Mouse (Mus musculus): Measurements from ENCODE around the gene Abcb1b. TPM values are rescaled to one million over a fixed set of nuclear protein-coding genes. Genes with fewer than 3 reads are reported as not detected.
"Not testable (repeated sequence)": the region's sequence is repeated elsewhere in the genome, so short reads cannot be mapped to it uniquely, and the experiment has no call there.

Gene Abcb1b
- polyA plus RNA-seq, 1 experiment from 2014 or later = 1.3 TPM

DNA sequence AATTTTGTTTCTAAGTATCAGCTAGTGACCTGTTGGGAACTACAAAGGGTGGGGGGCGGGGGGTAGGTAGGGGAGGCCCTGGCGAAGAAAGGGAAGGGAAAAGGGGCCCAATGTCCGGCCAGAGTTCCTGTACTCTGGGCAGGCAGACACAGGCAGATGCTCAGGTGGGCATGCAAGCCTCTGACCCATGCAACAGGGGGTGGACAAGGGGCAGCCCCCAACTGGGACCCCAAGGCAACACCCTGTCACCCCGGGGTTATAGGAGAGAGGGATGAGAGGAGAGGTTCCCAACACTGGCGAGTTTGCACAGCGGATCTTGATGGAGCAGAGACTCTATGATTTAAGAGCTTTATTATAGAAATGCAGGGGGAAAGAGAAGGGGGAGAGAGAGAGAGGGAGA is 59.3 kb downstream of the Abcb1b start:
- no peak overlapping the region for H3K4me2 ChIP-seq (replicated peaks; ENCODE audit: low read depth, low read length)
- no peaks in the 10 kb centered on the region for H3K4me1 ChIP-seq (ENCODE audit: control insufficient read depth, insufficient read depth, low read length)
- H3K36me3 ChIP-seq (ENCODE audit: control insufficient read depth, insufficient read depth, low read length) = no peaks in the 10 kb centered on the region
- H3K9me3 ChIP-seq (ENCODE audit: control insufficient read depth, low read length) = no peaks in the 10 kb centered on the region
- no peak overlapping the region for H3K4me3 ChIP-seq (ENCODE audit: low read length)
- no peak overlapping the region for H3K27ac ChIP-seq (ENCODE audit: low read depth, low read length)
- 76% methylated on average over 6 of the region's 6 CpGs for WGBS
- ATAC-seq (ENCODE audit: low FRiP score, low TSS enrichment) = no peak
- no peaks in the 10 kb centered on the region for H3K27me3 ChIP-seq (ENCODE audit: control insufficient read depth, insufficient read depth, low read length)
- H3K9ac ChIP-seq (ENCODE audit: low read depth, low read length) = no peak overlapping the region

DNA sequence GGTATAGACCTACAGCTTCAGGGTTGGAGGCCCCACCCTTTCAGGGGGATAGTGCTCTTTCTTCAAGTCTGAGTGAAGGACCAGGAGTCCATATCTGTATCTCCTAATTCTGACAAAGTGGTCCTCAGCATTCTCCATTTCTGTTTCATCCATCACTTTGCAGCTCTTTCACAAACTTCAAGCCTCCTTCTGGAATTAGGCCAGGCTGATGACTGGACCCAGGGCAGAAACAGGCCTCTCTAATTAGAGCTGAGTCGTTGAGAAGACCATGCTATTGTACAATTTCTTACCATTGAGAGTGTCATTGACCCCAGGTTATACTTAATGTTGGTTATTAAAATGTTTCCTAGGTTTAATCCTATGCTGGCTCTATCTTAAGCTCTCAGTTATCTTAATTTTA is 63.9 kb downstream of the Abcb1b start:
- H3K36me3 ChIP-seq (ENCODE audit: control insufficient read depth, insufficient read depth, low read length) = no peaks in the 10 kb centered on the region
- no peak overlapping the region for H3K4me2 ChIP-seq (replicated peaks; ENCODE audit: low read depth, low read length)
- ATAC-seq (ENCODE audit: low FRiP score, low TSS enrichment) = no peak
- no peak overlapping the region for H3K27ac ChIP-seq (ENCODE audit: low read depth, low read length)
- no peaks in the 10 kb centered on the region for H3K9me3 ChIP-seq (ENCODE audit: control insufficient read depth, low read length)
- no peaks in the 10 kb centered on the region for H3K4me1 ChIP-seq (ENCODE audit: control insufficient read depth, insufficient read depth, low read length)
- WGBS = 74% methylated on average over 1 of the region's 1 CpGs
- H3K9ac ChIP-seq (ENCODE audit: low read depth, low read length) = no peak overlapping the region
- no peaks in the 10 kb centered on the region for H3K27me3 ChIP-seq (ENCODE audit: control insufficient read depth, insufficient read depth, low read length)
- no peak overlapping the region for H3K4me3 ChIP-seq (ENCODE audit: low read length)

DNA sequence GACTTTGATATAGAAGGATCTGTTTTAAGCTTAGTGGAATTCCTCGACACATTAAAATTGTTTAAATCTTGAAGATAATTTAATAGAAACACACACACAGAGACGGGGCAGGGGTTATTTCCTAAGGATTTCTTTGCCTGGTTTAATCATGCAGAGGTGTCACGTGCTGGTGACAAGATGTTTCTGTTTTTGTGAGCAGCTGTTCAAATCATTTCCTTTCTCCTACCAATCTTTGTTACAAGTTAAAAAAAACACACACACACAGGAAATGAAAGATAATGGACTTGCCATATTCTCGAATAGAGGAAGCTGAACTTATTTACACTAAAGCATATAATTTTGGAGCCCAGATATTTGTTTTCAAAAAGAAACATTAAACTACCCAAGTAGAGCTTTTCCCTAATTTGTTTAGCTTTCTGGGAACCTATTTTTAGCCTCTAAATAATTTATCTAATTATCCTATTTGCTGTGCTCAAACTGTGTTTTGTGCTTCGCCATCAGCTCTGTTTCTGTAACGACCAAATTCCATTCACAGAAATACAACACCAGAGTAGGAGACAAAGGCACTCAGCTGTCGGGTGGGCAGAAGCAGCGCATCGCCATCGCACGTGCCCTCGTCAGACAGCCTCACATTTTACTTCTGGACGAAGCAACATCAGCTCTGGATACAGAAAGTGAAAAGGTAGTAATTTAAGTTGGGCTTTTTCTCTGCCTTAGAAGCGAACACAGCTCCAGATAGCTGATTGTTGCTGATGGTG is 65.8 kb downstream of the Abcb1b start:
- no peak for ATAC-seq (ENCODE audit: low FRiP score, low TSS enrichment)
- Histone ChIP-seq H3K9me3 (ENCODE audit: control insufficient read depth, low read length) (no peaks in the 10 kb centered on the region), H3K36me3 (ENCODE audit: control insufficient read depth, insufficient read depth, low read length) (no peaks in the 10 kb centered on the region), H3K27me3 (ENCODE audit: control insufficient read depth, insufficient read depth, low read length) (no peaks in the 10 kb centered on the region), H3K9ac (ENCODE audit: low read depth, low read length) (no peak overlapping the region), H3K4me3 (ENCODE audit: low read length) (no peak overlapping the region), H3K27ac (ENCODE audit: low read depth, low read length) (no peak overlapping the region), H3K4me2 (replicated peaks; ENCODE audit: low read depth, low read length) (no peak overlapping the region), H3K4me1 (ENCODE audit: control insufficient read depth, insufficient read depth, low read length) (no peaks in the 10 kb centered on the region)
- WGBS = 58% methylated on average over 14 of the region's 14 CpGs

DNA sequence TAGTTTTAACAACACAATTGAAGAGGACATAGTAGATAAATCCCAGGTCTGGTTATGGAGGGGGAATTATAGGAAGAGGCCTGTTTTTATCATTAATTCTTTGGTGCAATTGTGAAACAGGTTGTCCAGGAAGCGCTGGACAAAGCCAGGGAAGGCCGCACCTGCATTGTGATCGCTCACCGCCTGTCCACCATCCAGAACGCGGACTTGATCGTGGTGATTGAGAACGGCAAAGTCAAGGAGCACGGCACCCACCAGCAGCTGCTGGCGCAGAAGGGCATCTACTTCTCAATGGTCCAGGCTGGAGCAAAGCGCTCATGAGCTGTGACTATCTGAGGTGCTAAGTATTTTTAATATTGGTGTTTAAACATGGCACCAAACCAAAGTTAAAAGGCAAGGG is 67.7 kb downstream of the Abcb1b start:
- H3K4me1 ChIP-seq (ENCODE audit: control insufficient read depth, insufficient read depth, low read length); H3K36me3 ChIP-seq (ENCODE audit: control insufficient read depth, insufficient read depth, low read length); H3K4me3 ChIP-seq (ENCODE audit: low read length); H3K9ac ChIP-seq (ENCODE audit: low read depth, low read length); H3K9me3 ChIP-seq (ENCODE audit: control insufficient read depth, low read length); H3K4me2 ChIP-seq (replicated peaks; ENCODE audit: low read depth, low read length); ATAC-seq (ENCODE audit: low FRiP score, low TSS enrichment); H3K27ac ChIP-seq (ENCODE audit: low read depth, low read length); H3K27me3 ChIP-seq (ENCODE audit: control insufficient read depth, insufficient read depth, low read length): not testable (repeated sequence)
- WGBS = 88% methylated on average over 11 of the region's 11 CpGs

DNA sequence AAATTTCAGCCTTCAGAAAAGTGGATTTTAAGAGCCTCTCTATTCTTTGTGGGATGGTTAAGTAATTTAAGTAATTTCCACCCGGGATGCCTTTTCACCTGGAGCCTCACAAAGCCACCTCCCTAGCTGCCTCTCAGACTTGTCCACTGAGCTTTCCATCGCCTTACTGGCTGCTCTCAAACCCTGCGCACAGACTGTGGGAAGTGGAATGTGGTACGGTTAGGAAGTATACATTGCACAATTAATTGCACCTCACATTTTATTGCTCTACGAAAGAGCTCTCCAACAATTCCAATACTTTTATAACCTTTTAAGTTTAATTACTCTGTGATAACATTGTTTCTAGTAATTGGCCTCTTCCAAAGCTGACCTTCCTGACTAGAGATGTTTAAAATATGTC is 68.4 kb downstream of the Abcb1b start:
- ATAC-seq (ENCODE audit: low FRiP score, low TSS enrichment) = no peak
- Histone ChIP-seq H3K4me1 (ENCODE audit: control insufficient read depth, insufficient read depth, low read length) (no peaks in the 10 kb centered on the region), H3K9me3 (ENCODE audit: control insufficient read depth, low read length) (no peaks in the 10 kb centered on the region), H3K9ac (ENCODE audit: low read depth, low read length) (no peak overlapping the region), H3K4me3 (ENCODE audit: low read length) (no peak overlapping the region), H3K27ac (ENCODE audit: low read depth, low read length) (no peak overlapping the region), H3K27me3 (ENCODE audit: control insufficient read depth, insufficient read depth, low read length) (no peaks in the 10 kb centered on the region), H3K36me3 (ENCODE audit: control insufficient read depth, insufficient read depth, low read length) (no peaks in the 10 kb centered on the region), H3K4me2 (replicated peaks; ENCODE audit: low read depth, low read length) (no peak overlapping the region)
- WGBS = 81% methylated on average over 5 of the region's 5 CpGs

DNA sequence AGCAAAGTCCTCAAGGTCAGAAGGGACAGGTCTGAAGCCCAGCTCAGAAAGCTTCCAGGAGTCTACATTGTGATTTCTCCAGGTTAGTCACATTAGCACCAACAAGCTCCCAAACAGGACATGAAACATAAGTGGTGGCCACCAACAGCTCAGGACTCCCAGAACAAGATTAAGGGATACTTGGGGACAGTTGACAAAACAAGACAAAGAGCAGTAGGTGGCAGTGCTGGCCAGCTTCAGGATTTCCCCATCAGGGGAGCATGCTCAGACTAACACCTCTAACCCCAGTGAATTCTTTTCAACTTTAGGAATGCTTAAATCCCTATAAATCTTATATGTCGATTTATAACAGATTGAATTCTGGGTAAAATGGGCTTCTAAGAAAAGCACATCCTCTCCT is 70.1 kb downstream of the Abcb1b start:
- Histone ChIP-seq H3K4me3 (ENCODE audit: low read length) (no peak overlapping the region), H3K36me3 (ENCODE audit: control insufficient read depth, insufficient read depth, low read length) (no peaks in the 10 kb centered on the region), H3K4me1 (ENCODE audit: control insufficient read depth, insufficient read depth, low read length) (no peaks in the 10 kb centered on the region), H3K9me3 (ENCODE audit: control insufficient read depth, low read length) (no peaks in the 10 kb centered on the region), H3K27me3 (ENCODE audit: control insufficient read depth, insufficient read depth, low read length) (no peaks in the 10 kb centered on the region), H3K9ac (ENCODE audit: low read depth, low read length) (no peak overlapping the region), H3K4me2 (replicated peaks; ENCODE audit: low read depth, low read length) (no peak overlapping the region), H3K27ac (ENCODE audit: low read depth, low read length) (no peak overlapping the region)
- 7% methylated on average over 1 of the region's 1 CpGs for WGBS
- ATAC-seq (ENCODE audit: low FRiP score, low TSS enrichment) = 0 out of 2 replicates have a peak, but pooled peaks have one; percentile 57

DNA sequence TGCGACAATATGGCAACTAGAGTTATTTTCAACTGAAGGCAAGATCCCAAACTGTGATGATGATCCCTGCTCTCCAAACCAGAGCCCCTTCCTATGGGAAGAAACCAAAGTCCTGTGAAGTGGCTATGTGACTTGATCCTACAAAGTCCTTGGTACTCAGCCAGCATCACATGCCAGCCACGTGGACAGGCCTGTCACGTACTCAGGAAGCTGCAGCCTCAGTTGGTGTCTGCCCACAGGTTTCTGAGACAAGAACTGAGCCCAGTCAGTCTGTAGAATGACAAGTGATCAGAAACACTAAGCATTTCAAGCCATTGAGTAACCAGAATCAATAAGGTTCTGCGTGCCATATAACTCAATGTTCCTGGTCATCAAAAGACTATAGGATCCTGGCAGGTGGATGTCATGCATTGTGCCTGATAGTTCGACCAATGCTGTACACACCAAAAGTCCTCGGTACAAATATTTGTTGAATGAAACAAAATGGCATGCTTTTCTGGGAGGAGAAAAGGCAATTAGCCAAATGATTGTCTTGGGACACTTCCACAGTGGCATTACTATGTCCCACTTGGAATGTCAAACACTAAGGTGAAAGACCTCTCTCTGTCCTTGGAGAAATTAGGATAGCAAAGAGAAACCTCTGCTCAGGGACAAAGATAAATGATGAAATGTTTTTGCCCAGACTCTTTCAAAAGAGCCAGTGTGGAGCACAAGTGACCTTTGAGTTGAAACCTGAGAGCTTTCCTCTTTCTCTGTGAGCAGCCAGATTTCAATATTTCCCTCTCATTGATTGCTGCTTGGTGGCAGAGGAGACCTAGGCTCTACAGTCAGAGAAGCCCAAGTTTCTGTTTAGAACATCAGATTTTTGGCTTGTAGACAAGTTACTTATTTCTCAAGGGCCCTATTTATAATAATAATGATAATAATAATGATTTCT is 75.3 kb downstream of the Abcb1b start:
- no peaks in the 10 kb centered on the region for H3K4me1 ChIP-seq (ENCODE audit: control insufficient read depth, insufficient read depth, low read length)
- no peaks in the 10 kb centered on the region for H3K9me3 ChIP-seq (ENCODE audit: control insufficient read depth, low read length)
- H3K9ac ChIP-seq (ENCODE audit: low read depth, low read length) = no peak overlapping the region
- no peaks in the 10 kb centered on the region for H3K36me3 ChIP-seq (ENCODE audit: control insufficient read depth, insufficient read depth, low read length)
- no peak overlapping the region for H3K4me2 ChIP-seq (replicated peaks; ENCODE audit: low read depth, low read length)
- 91% methylated on average over 6 of the region's 6 CpGs for WGBS
- no peaks in the 10 kb centered on the region for H3K27me3 ChIP-seq (ENCODE audit: control insufficient read depth, insufficient read depth, low read length)
- H3K27ac ChIP-seq (ENCODE audit: low read depth, low read length) = no peak overlapping the region
- no peak overlapping the region for H3K4me3 ChIP-seq (ENCODE audit: low read length)
- no peak for ATAC-seq (ENCODE audit: low FRiP score, low TSS enrichment)

DNA sequence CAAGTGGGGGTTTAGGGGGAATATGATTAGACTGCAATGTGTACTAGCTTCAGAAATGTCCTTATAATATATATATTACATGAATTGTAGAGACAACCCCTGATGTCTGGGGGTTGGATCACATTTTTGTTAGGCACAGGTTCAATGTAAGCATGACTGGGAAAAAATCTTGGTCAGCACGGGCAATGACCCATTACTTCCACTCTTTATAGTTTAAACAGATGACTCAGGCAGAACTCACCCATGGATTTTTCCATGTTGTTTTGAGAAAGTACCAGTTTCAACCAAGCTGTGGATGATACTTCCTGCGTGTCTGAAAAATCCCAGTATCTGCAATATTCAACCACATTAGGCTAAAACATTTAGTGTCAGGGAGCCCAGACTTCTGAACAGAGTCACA is 79.1 kb downstream of the Abcb1b start:
- Histone ChIP-seq H3K4me1 (ENCODE audit: control insufficient read depth, insufficient read depth, low read length) (no peaks in the 10 kb centered on the region), H3K4me3 (ENCODE audit: low read length) (no peak overlapping the region), H3K9me3 (ENCODE audit: control insufficient read depth, low read length) (no peaks in the 10 kb centered on the region), H3K4me2 (replicated peaks; ENCODE audit: low read depth, low read length) (no peak overlapping the region), H3K9ac (ENCODE audit: low read depth, low read length) (no peak overlapping the region), H3K27me3 (ENCODE audit: control insufficient read depth, insufficient read depth, low read length) (no peaks in the 10 kb centered on the region), H3K36me3 (ENCODE audit: control insufficient read depth, insufficient read depth, low read length) (no peaks in the 10 kb centered on the region), H3K27ac (ENCODE audit: low read depth, low read length) (no peak overlapping the region)
- no peak for ATAC-seq (ENCODE audit: low FRiP score, low TSS enrichment)
- WGBS = 80% methylated on average over 2 of the region's 2 CpGs

DNA sequence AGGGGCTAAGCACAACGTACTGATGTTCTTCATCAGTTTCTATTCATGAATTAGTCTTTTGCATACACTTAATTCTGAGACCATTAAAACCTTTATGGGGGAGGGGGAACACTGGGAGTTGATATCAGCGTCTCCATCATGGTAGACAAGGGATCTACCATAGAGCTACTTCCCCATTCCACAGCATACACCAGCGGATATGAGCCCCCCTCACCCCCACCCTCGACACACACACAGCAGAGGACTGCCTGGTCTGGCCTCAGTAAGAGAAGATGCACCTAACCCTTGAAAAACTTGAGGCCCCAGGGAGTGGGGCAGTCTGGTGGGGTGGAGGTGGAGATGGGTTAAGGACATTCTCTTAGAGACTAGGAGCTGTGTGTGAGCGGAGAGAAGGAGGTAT is 79.9 kb downstream of the Abcb1b start:
- Histone ChIP-seq H3K9ac (ENCODE audit: low read depth, low read length) (no peak overlapping the region), H3K9me3 (ENCODE audit: control insufficient read depth, low read length) (no peaks in the 10 kb centered on the region), H3K27me3 (ENCODE audit: control insufficient read depth, insufficient read depth, low read length) (no peaks in the 10 kb centered on the region), H3K27ac (ENCODE audit: low read depth, low read length) (no peak overlapping the region), H3K4me3 (ENCODE audit: low read length) (no peak overlapping the region), H3K36me3 (ENCODE audit: control insufficient read depth, insufficient read depth, low read length) (no peaks in the 10 kb centered on the region), H3K4me1 (ENCODE audit: control insufficient read depth, insufficient read depth, low read length) (no peaks in the 10 kb centered on the region), H3K4me2 (replicated peaks; ENCODE audit: low read depth, low read length) (no peak overlapping the region)
- ATAC-seq (ENCODE audit: low FRiP score, low TSS enrichment) = no peak
- 79% methylated on average over 5 of the region's 5 CpGs for WGBS
